Mouse (Mus musculus) fibroblast of lung, adult 2 months (primary cell): ENCODE measurements around the gene Pard6b.
A peak's percentile ranks its signal among the peaks of the same experiment; 100 is the strongest.
"Not testable (repeated sequence)": the region's sequence is repeated elsewhere in the genome, so short reads cannot be mapped to it uniquely, and the experiment has no call there.

ENCODE experiments used
- DNase-seq: peaks from one replicate; pipeline ENCODE4 v3.0.0-alpha.2; 2011; ENCODE audit warnings: low read depth

Gene Pard6b

DNA sequence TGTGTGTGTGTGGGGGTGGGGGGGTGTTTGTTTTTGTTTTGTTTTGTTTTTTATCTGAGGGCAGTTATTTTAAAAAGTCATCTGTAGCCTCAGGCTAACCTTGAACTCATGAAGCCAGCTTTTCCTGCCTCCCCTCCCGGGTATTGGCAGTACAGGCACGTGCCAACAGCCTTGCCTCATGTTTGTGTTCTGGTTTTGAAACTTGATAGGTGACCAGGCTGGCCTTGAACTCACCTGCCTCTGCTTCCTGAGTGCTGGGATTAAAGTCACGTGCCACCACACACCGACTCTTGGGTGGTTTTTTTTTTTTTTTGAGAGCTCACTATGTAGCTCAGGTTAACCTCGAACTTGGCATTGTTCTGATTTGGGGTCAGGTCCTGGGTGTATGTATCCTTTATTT lies 21.0 kb downstream of the Pard6b start:
- no peak for DNase-seq

DNA sequence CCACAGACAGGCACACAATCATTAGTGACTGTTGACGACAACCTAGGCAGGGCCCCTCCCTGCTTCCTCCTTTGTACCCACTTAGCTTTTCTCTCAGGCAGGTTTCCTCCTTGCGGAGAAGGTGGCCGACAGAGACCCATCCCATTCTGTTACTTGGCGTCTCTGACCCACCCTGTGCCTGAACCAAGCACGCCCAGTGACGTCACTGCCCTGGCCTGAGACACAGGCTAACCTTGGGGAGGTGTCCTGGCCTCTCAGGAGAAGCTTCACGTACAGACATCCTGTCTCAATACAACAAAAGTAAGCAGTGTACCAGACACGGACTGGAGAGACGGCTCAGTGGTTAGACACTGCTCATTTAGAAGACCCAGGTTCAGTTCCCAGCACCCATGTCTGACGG lies 22.5 kb downstream of the Pard6b start:
- no peak for DNase-seq

DNA sequence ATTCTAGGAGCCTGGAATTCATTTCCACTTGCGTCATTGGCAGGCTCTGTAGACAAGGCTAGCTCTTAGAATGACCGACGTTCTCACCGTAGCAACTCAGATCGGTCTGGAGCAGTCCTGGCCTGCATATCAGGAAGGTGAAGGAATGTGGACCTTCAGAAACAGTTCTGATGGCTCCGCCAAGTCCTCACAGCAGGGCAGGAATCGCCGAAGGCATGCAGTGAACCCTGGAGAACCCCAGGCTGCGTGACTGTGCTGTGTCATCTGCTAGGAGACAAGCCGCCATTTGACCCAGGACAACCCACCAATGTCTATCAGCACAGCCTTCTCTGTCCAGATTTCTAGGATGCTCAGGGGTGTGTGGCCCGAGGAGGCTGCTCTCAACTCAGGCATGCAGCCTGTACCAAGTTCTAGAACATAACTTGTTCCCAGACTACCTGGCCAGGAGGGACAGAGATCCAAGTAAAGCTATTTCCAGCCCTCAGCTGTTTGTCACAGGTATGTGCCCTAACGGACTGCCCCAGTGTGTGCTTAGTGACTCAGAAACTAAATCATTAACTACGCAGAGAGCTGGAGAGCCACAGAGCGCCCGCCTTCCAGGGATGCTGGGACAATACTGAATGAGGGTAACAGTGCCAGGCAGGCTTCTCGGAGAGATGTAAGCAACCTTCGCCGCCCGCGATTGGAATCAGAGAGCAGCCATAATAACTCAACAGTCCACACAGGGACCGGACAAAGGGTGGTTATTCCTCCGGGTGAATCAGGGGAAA lies 23.8 kb downstream of the Pard6b start:
- peak; percentile 62 for DNase-seq

DNA sequence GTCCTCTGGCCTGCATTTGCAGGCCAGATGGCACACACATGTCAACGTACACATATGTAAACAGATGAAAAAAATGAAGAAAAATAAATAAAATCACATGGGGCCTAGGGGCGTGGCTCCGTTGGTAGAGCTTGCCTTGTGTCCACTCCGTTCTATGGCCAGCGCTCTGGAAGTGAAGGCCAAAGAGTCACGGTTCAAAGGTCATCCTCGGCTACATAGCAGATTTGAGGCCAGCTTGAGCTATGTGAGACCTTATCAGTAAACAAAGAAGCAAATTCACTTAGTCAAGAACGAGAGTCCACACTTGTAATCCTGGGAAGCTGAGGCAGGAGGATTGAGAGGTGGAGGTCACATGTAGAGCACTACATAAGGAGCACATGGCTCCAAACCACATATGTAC lies 24.5 kb downstream of the Pard6b start:
- DNase-seq, result no peak

DNA sequence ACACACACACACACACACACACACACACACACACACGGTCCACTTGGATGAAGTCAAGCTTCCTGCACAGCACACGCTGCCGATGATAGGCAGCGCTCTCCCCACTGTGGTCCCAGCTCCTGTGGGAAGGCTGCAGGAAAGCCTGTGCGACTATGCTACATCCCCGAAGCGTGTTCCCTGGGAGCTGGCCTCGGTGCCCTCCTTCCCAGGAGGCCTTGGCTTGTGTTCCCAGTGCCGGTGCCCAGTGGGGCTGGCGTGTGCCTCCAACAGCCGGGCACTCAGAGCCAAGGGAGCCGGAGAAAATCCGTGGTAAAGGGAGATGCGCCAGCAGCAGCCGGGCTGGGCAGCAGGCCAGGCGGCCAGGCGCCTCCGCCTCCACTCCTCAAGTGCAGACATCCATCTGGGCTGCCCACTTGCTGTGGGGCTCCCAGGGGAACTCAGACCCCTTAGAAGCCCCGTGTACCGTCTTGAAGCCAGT lies 25.9 kb downstream of the Pard6b start:
- peak; percentile 92 for DNase-seq

DNA sequence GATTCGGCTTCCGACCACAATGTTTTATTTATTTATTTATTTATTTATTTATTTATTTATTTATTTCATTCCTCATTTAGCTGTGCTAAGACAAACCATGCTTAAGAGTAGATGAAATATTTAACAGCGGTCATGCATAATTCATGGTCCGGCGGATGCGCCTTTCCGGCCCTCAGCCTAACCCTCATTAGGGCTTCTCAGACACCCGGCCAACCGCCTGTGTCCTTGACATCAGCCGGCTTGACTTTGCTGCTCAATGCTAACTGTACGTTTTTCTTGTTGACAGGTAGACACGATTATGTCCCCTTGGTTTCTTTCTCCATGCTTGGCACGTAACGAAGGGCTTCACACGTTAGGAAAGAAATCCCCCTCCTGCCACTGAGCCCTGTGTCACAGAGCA lies 26.6 kb downstream of the Pard6b start:
- DNase-seq, result no peak

DNA sequence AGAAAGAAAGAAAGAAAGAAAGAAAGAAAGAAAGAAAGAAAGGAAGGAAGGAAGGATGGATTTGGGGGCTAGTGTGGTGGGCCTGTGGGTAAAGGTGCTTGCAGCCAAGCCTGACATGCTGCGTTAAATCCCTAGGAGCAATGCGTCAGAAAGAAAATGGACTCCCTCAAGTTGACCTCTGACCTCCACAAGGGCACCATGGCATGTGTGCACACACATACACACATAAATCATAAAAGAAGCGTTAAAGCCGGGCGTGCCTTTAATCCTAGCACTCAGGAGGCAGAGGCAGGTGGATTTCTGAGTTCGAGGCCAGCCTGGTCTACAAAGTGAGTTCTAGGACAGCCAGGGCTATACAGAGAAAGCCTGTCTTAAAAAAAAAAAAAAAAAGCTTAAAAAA lies 27.1 kb downstream of the Pard6b start:
- not testable (repeated sequence) for DNase-seq

DNA sequence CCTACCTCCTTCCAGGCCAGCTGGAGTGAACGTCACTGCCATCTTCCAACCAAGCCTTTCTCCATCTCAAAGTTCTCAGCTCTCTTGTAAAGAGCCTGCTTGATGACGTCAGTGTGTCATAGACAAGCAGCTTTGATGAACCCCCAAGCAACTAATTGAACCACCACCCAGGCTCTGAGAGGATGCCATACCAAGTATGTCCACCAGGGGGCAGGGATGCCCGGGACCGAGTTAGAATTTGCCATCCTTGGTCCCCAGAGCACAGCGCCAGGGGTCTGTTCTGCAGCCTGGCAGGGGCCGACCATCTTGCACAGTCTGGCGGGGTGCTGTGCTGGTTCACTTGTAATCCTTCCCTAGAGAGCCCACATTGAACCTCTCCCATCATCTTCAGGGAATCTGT lies 31.1 kb downstream of the Pard6b start:
- DNase-seq, result no peak

DNA sequence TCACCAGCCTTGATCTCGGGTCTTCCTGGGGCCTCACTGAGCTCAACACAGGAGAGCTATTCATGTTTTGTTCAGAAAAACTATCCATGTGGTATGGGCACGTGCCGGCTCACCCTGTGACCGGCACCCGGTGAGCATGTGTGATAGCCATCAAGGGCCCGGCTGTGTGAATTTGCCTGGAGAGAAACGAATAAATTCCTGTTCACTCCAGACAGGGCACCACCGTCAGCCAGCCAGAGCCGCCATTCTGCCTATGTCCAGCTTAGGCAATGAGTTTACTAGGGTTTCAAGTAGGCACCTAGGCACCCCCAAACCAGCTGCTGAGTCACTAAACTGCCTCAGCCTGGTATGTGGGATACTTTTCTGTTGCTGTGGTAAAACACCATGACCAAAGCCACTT lies 32.5 kb downstream of the Pard6b start:
- no peak for DNase-seq

DNA sequence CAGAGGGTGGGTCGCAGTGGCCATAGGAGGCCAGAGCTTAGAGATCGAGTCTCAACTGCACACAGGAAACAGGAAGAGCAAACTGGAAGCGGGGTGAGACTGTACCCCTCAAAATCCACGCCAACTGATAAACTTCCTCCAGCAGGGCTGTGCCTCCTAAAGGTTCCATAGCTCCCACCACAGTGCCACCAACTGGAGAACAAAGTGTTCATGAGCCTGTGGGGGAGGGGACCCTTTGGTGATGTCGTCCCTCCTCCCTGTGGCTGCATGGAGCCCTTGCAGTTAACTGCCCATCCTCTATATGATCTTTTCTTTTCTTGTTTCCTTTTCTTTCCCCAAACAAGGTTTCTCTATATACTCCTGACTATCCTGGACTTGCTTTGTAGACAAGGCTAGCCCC lies 32.9 kb downstream of the Pard6b start:
- no peak for DNase-seq

DNA sequence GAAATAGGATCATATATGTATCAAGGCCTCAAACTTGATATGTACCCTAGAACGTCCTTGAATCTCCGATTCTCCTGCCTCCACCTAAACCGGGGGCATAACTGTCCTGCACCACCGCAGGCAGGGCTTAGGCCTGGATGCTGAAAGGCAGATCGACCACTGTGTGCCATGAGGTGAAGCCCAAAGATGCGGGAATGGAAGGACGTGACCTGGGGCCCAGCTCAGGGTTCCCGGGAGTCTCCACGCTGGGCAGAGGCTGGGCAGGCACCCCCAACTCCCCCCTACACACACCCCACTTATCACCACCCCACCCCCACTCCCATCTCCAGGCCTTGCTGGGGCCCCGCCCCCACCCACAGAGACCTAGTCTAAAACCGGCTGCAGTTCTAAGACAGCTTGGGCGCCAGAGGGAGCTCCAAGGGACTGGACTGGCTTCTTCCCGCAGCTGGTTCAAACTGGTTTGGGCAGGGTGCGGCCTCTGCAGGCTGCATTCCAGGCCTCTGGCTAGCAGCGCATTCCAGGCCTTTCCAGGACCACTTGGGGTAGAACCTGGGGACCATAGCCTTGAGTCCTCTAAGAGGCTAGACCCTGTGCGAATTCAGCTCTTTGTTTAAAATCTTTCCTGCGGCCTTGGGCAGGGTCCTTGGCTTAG lies 34.0 kb downstream of the Pard6b start:
- peak; percentile 46 for DNase-seq

DNA sequence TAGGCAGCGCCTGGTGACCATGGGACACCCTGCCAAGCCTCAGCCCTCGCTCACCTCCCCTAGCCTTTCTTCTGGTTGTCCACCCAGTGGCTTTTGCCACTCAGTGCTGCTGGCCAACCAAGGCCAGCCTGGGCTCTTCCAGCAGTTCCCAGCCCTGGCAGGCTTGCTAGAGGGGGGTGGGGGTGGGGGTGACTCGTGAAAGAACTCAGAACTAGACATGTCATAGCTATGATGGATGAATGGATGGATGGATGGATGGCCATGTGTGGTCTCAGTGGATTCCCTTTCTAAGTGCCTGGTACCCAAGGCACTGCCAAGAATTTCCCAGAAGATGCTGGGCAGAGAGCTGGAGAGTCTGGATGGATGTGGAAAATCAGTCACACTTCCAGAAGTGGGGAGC lies 35.0 kb downstream of the Pard6b start:
- DNase-seq, result no peak

DNA sequence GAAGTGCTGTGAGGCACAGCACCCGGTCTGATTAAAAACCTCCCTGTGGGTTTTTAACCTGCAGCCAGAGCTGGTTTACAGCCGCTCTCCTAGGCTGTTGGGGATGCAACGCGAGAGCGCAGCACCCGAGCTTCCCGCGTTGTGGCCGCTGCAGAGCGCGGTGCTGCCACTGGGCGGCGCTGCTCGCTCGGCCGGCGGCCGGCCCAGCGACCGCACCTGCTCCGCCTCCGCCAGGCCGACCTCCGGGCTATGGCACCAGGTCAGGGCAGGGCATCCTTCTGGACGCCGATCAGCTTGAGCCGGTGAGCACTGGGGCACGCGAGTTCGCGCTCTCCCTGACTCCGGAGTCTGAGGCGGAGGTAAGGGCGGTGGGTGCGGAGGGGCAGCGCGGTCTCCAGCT lies 36.3 kb downstream of the Pard6b start:
- DNase-seq, result no peak

DNA sequence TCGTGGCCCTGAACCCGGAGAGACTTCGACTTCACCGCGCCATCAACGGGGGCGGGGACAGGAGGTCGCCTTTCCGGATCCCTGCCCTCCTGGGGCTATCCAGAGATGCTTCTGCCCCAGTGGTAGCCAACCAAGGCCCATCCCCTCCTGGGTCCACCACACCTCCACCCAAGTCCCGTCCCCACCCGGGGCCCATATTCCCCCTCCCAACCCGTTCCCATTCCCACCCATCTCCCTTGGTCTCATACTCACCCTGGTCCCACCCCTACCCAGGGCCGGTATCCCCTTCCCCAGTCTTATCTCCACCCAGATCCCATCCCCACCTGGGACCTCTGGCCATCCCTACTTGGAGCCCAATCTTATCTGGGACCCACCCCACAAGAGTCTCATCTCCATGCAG lies 36.7 kb downstream of the Pard6b start:
- DNase-seq, result no peak

DNA sequence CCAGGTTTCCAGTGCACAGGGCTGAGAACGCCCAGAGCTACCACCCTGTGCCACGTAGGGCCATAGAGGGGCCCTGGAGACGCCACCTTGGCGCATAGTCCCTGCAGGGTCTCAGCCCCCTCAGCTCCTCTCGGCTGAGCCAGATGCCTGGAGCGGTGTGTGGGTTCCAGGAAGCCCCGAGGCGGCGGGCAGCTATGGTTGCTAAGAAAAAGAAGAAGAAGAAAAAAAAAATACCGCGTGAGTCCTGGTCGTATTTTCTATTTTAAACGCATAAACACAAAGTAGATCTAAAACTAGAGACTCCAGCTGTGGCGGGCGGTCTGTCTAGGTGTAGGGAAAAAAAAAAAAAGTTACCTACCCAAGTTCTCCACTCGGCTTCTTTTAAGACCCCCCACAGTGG lies 37.2 kb downstream of the Pard6b start:
- DNase-seq, result no peak

DNA sequence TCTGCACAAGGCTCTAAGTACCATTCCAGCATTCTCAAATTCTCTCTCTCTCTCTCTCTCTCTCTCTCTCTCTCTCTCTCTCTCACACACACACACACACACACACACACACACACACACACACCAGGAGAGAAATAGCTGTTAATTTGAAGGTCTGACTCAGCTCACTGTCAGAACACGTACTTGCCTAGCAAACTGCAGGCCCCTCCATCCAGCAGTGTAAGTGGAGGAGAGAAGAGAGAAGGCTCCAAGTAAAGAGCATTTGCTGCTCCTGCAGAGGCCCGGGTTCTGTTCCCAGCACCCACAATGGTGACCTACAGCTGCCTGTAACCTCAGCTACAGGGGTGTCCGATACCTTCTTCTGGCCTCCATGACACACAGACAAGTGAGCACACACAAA lies 37.7 kb downstream of the Pard6b start:
- no peak for DNase-seq

DNA sequence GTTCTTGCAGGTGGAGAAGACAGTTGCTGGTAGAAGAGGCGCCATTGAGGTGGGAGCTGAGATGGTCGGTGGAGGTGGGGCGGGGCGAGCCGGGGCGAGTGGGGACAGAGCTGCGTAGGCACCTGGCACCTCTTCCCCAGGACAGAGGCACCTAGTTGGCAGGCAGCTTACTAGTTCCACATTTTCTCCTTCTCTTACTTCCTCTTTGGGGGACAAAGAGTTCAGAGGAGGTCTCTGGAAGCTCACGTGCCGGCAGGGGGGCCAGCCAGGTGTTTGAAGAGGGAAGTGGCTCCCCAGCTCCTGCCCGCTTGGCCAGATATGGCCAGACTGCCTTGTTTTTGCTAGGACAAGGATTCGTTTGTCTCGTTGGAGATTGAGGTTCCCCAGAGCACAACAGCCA lies 38.3 kb downstream of the Pard6b start:
- DNase-seq, result no peak

DNA sequence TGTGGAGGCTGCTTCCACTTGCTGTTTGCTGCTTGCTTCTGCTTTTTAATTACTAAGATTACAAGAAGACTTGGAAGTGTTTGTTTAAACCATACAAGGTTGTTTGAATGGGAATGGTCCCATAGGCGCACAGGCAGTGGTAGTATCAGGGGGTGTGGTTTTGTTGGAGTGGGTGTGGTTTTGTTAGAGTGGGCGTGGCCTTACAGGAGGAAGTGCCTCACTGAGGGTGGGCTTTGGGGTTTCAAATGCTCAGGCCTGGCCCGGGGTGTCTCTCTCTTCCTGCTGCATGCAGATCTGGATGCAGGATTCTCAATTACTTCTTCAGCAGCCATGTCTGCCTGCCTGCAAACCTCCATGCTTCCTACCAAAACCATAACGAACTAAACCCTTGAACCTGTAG lies 40.1 kb downstream of the Pard6b start:
- no peak for DNase-seq

DNA sequence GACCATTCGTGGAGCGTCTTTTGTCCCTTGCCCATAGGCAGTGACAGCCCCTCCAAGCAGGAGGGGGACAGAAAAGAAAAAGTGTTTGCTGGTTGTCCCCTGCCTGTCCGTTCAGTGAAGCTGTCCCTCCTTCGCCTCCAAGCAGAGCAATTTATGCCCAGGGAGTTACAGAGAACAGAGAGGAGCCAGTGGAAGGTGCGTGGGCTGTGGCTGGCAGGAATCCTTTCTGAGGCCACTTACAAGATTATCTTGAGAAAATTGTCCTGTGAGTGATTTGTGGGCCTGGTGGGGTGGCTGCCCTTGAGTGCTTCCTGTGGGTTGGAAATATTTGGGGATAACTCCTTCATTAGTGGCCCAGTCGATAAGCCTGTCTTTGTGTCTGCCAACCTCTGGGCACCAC lies 42.8 kb downstream of the Pard6b start:
- no peak for DNase-seq

DNA sequence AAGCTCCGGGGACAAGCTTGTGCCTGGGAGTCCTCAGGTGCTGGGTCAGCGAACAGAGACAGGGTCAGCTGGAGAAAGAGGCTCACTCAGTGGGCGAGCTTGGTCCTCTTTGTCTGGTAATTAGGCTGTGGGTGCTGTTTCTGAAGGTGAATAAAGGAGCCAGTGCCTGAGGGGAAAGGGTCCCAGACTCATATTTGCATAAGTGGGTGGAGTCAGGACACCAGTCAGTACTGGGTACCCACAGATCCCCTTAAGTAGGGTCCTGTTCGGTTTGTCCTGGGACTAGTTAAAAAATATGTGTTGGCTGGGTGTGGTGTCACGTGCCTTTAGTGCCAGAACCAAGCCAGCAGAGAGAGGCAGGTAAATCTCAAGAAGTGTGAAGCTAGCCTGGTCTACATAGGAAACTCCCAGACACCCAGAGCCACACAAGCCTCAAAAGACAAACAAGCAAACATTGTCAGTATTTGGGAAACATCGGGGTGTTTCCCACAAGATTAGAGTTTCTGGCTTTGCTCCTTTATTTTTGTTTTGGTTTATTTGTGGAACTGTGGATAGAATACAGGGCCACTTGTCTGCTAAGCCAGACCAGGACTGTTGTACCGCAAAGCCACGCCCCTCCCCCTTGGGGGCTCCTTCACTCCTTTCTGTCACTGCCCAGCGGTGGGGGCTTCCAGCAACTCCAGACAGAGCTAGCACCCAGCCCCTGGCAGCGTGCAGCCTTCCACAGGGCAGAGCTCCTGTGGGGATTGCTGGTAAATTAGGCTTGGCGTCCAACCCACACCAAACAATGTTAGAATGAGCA lies 44.7 kb downstream of the Pard6b start:
- no peak for DNase-seq

DNA sequence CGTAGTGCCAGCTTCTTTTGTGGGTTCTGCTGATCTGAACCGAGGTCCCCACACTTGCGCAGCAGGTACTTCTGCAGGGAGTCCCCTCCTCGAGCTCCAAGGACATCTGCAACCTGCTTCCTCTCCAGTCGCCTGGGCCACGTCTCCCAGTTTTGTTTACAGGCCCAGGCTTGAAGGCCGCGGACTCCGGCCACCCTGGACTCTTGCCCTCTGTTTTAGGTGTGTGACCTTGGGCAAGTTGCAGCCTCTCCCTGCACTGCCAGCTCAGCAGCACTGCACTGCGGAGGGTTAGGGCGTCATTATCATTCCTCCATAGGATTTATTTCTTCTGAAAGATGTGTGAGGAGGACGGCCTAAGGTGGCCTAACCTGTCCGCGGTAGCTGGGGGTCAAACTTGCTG lies 47.0 kb downstream of the Pard6b start:
- DNase-seq, result no peak

DNA sequence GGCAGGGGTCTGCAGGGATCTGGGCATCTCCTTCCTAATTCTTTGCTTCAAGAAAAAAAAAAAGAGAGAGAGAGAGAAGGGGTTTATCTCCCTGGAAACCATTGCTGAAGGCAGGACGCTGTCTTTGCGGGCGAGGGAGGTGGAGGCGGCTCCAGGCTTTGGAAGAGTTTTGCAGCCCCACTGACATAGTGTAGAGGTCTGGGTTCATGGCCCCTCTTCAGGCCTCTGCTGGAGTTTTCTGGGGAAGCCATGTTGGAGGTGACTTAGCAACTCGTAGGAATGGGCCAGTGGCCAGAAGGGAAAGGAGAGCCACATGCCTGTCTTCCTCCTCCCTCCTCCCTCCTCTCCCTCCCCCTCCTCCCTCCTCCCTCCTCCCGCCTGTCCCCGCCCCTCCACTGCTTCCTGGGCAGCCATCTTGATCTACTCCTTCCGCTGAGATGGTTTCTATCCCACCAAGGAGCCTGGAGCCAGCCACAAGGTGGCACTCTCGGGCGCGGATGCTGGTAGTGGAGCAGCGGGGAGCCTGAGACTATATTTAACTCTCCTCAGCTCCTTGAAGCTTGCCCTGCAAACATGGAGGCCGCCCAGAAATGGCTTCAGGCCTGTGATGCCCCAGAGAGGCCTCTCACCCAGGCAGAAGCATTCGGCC lies 47.5 kb downstream of the Pard6b start:
- peak; percentile 42 for DNase-seq

DNA sequence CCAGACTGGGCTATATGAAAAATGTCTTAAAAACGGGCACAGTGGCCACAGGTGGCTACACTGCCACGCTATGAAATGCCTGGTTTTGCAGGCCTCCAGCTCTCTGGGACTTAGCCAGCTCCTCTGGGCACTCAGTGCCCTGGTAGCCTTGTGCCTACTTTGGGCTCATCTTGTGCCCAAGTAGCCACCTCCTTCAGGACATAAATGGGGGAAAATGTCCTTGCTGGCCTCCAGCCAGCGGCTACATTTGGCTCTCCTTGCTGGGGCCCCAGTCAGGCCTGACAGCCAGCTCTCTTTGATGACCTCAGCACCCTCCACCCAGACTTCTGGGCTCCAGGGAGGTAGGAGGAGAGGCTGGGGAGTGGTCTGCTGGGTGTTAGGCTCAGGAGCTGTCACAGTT lies 49.2 kb downstream of the Pard6b start:
- DNase-seq, result no peak
